Mouse (Mus musculus): Measurements from ENCODE around the gene Gm11007.
"Not testable (repeated sequence)": the region's sequence is repeated elsewhere in the genome, so short reads cannot be mapped to it uniquely, and the experiment has no call there.

Gene Gm11007

GRCm38 (mm10) chr2:175643678-175644077, at the start of gene Gm11007:
TSS of gene Gm11007 (plus strand) at chr2:175643978.
- DNase-seq (ENCODE audit: low read depth), result not testable (repeated sequence)
